Mouse (Mus musculus) neural tube, embryonic 13.5 days (tissue): ENCODE measurements around the gene Olfr1501. TPM values are rescaled to one million over a fixed set of nuclear protein-coding genes. Genes with fewer than 3 reads are reported as not detected.
"Not testable (repeated sequence)": the region's sequence is repeated elsewhere in the genome, so short reads cannot be mapped to it uniquely, and the experiment has no call there.

Source experiments
- ATAC-seq: fragments of 200-750 bp; cut with Nextera tagmentation; 2 replicates; pipeline ENCODE4 v1.8.0; 2017; ENCODE audit warnings: low read depth, mild to moderate bottlenecking, moderate TSS enrichment, moderate library complexity
- H3K27ac ChIP-seq: fragments of 300-500 bp; sonication (generic); replicated peaks from 2 replicates; pipeline ENCODE4 v1.5.1; 2015; ENCODE audit warnings: moderate library complexity, mild to moderate bottlenecking, inconsistent platforms
- H3K27me3 ChIP-seq: fragments of 300-500 bp; sonication (generic); 2 replicates; pipeline ENCODE4 v1.6.1; 2015; ENCODE audit warnings: mild to moderate bottlenecking, inconsistent platforms
- H3K36me3 ChIP-seq: fragments of 300-500 bp; sonication (generic); 2 replicates; pipeline ENCODE4 v1.6.1; 2015; ENCODE audit warnings: mild to moderate bottlenecking, inconsistent platforms
- H3K4me1 ChIP-seq: fragments of 300-500 bp; sonication (generic); replicated peaks from 2 replicates; pipeline ENCODE4 v1.6.1; 2015; ENCODE audit warnings: inconsistent platforms
- H3K4me2 ChIP-seq: fragments of 300-500 bp; sonication (generic); 2 replicates; pipeline ENCODE4 v1.6.1; 2015; ENCODE audit warnings: inconsistent platforms, mild to moderate bottlenecking, moderate library complexity
- H3K4me3 ChIP-seq: fragments of 300-500 bp; sonication (generic); 2 replicates; pipeline ENCODE4 v1.5.1; 2015; ENCODE audit warnings: mild to moderate bottlenecking, inconsistent platforms
- H3K9ac ChIP-seq: fragments of 300-500 bp; sonication (generic); 2 replicates; pipeline ENCODE4 v1.6.1; 2015; ENCODE audit warnings: moderate library complexity, mild to moderate bottlenecking, inconsistent platforms
- H3K9me3 ChIP-seq: fragments of 300-500 bp; sonication (generic); 2 replicates; pipeline ENCODE4 v1.6.1; 2016; ENCODE audit warnings: inconsistent platforms
- WGBS: fragments of 180-500 bp; shearing (Covaris S2); methylation state at CpG from one replicate; pipeline ENCODE4 v1.1.7; 2015; 5-methylcytosine and 5-hydroxymethylcytosine counted together
- polyA plus RNA-seq: library from polyadenylated mRNA; unstranded; fragments of >200 nt; fragmentation: Nextera tagmentation; extraction: Ambion mirVana; gene quantifications from 2 replicates; pipeline ENCODE4 v1.2.1, GENCODE M21; 2015

Olfr1501 gene
- not detected in 2 replicates for polyA plus RNA-seq

- H3K27ac ChIP-seq, ATAC-seq: not testable (repeated sequence)
Observed at GRCm38 (mm10) chr19:13850592-13850991, at the start of gene Olfr1501. TSS of gene Olfr1501 (minus strand) at chr19:13850692.

GRCm38 (mm10) chr19:13897828-13898227 lies 47.3 kb upstream of the Olfr1501 start, which contains the start of gene Olfr1504:
TSS of gene Olfr1504 (minus strand) at chr19:13897928.
- 78% methylated on average over 1 of the region's 1 CpGs for WGBS
- no peak for ATAC-seq
- no peaks in the 10 kb centered on the region for H3K9me3 ChIP-seq
- H3K4me3 ChIP-seq = no peak within 1 kb of the TSS
- no peak within 1 kb of the TSS for H3K27ac ChIP-seq
- H3K4me1 ChIP-seq = no peaks in the 10 kb centered on the region
- no peaks in the 10 kb centered on the region for H3K36me3 ChIP-seq
- no peaks in the 10 kb centered on the region for H3K27me3 ChIP-seq
- no peak within 1 kb of the TSS for H3K4me2 ChIP-seq
- no peak within 1 kb of the TSS for H3K9ac ChIP-seq

More at GRCm38 (mm10) chr19:13850592-13850991, at the start of gene Olfr1501:
- H3K4me2 ChIP-seq, H3K9ac ChIP-seq, H3K4me3 ChIP-seq, H3K4me1 ChIP-seq, H3K9me3 ChIP-seq, H3K27me3 ChIP-seq, H3K36me3 ChIP-seq: not testable (repeated sequence)

- H3K9ac ChIP-seq = no peak within 1 kb of the TSS
- WGBS = 85% methylated on average over 1 of the region's 1 CpGs
- ATAC-seq = no peak
- no peak within 1 kb of the TSS for H3K27ac ChIP-seq
- no peak within 1 kb of the TSS for H3K4me2 ChIP-seq
- H3K4me3 ChIP-seq = no peak within 1 kb of the TSS
- H3K36me3 ChIP-seq = no peaks in the 10 kb centered on the region
- H3K27me3 ChIP-seq = no peaks in the 10 kb centered on the region
- H3K9me3 ChIP-seq = no peaks in the 10 kb centered on the region
- no peaks in the 10 kb centered on the region for H3K4me1 ChIP-seq
Observed at GRCm38 (mm10) chr19:13861495-13861894, 11.0 kb upstream of the Olfr1501 start, which contains the start of gene Olfr1502. TSS of gene Olfr1502 (plus strand) at chr19:13861795.

GRCm38 (mm10) chr19:13830388-13830787 lies 20.1 kb downstream of the Olfr1501 start, which contains the start of gene Olfr1500:
TSS of gene Olfr1500 (minus strand) at chr19:13830488.
- ATAC-seq = no peak
- no peaks in the 10 kb centered on the region for H3K27me3 ChIP-seq
- no peak within 1 kb of the TSS for H3K27ac ChIP-seq
- no peak within 1 kb of the TSS for H3K9ac ChIP-seq
- H3K4me2 ChIP-seq = no peak within 1 kb of the TSS
- no peaks in the 10 kb centered on the region for H3K4me1 ChIP-seq
- no peak within 1 kb of the TSS for H3K4me3 ChIP-seq
- no peaks in the 10 kb centered on the region for H3K9me3 ChIP-seq
- no peaks in the 10 kb centered on the region for H3K36me3 ChIP-seq

- no peak for ATAC-seq
- no peak overlapping the region for H3K9ac ChIP-seq
- WGBS = 75% methylated on average over 3 of the region's 3 CpGs
- no peaks in the 10 kb centered on the region for H3K9me3 ChIP-seq
- no peak overlapping the region for H3K27ac ChIP-seq
- H3K27me3 ChIP-seq = no peaks in the 10 kb centered on the region
- H3K4me1 ChIP-seq = no peaks in the 10 kb centered on the region
- H3K4me3 ChIP-seq = no peak overlapping the region
- no peaks in the 10 kb centered on the region for H3K36me3 ChIP-seq
- no peak overlapping the region for H3K4me2 ChIP-seq
Observed at GRCm38 (mm10) chr19:13828447-13828846, 22.0 kb downstream of the Olfr1501 start.

- Histone ChIP-seq H3K27me3 (no peaks in the 10 kb centered on the region), H3K27ac (no peak overlapping the region), H3K4me2 (no peak overlapping the region), H3K36me3 (no peaks in the 10 kb centered on the region), H3K4me3 (no peak overlapping the region), H3K9me3 (no peaks in the 10 kb centered on the region), H3K4me1 (no peaks in the 10 kb centered on the region), H3K9ac (no peak overlapping the region)
- no peak for ATAC-seq
- WGBS = 67% methylated on average over 5 of the region's 5 CpGs
Observed at GRCm38 (mm10) chr19:13820847-13821246, 29.6 kb downstream of the Olfr1501 start.

- no peak within 1 kb of the TSS for H3K9ac ChIP-seq
- H3K4me3 ChIP-seq = no peak within 1 kb of the TSS
- no peak within 1 kb of the TSS for H3K4me2 ChIP-seq
- ATAC-seq = no peak
- no peaks in the 10 kb centered on the region for H3K36me3 ChIP-seq
- no peaks in the 10 kb centered on the region for H3K27me3 ChIP-seq
- no peak within 1 kb of the TSS for H3K27ac ChIP-seq
- no peaks in the 10 kb centered on the region for H3K4me1 ChIP-seq
- H3K9me3 ChIP-seq = no peaks in the 10 kb centered on the region
Observed at GRCm38 (mm10) chr19:13819347-13819746, 31.1 kb downstream of the Olfr1501 start, which contains the start of gene Olfr1499. TSS of gene Olfr1499 (minus strand) at chr19:13819447.

GRCm38 (mm10) chr19:13818827-13819226 lies 31.7 kb downstream of the Olfr1501 start:
- Histone ChIP-seq H3K4me2 (no peak overlapping the region), H3K27ac (no peak overlapping the region), H3K9me3 (no peaks in the 10 kb centered on the region), H3K27me3 (no peaks in the 10 kb centered on the region), H3K4me3 (no peak overlapping the region), H3K9ac (no peak overlapping the region), H3K4me1 (no peaks in the 10 kb centered on the region), H3K36me3 (no peaks in the 10 kb centered on the region)
- WGBS = 39% methylated on average over 5 of the region's 5 CpGs
- ATAC-seq = no peak

GRCm38 (mm10) chr19:13812823-13813222 lies 37.7 kb downstream of the Olfr1501 start:
- no peak overlapping the region for H3K4me2 ChIP-seq
- no peak overlapping the region for H3K4me3 ChIP-seq
- no peaks in the 10 kb centered on the region for H3K4me1 ChIP-seq
- WGBS = 73% methylated on average over 2 of the region's 2 CpGs
- H3K9ac ChIP-seq = no peak overlapping the region
- no peaks in the 10 kb centered on the region for H3K36me3 ChIP-seq
- H3K9me3 ChIP-seq = no peaks in the 10 kb centered on the region
- no peak for ATAC-seq
- H3K27me3 ChIP-seq = no peaks in the 10 kb centered on the region
- no peak overlapping the region for H3K27ac ChIP-seq

- WGBS = 70% methylated on average over 1 of the region's 1 CpGs
- not testable (repeated sequence) for H3K36me3 ChIP-seq, H3K27ac ChIP-seq, H3K4me1 ChIP-seq, H3K9ac ChIP-seq, H3K9me3 ChIP-seq, H3K27me3 ChIP-seq, ATAC-seq, H3K4me3 ChIP-seq, H3K4me2 ChIP-seq
Observed at GRCm38 (mm10) chr19:13805486-13805885, 45.0 kb downstream of the Olfr1501 start.

- Histone ChIP-seq H3K4me2 (no peak within 1 kb of the TSS), H3K36me3 (no peaks in the 10 kb centered on the region), H3K9me3 (no peaks in the 10 kb centered on the region), H3K27ac (no peak within 1 kb of the TSS), H3K4me1 (no peaks in the 10 kb centered on the region), H3K27me3 (no peaks in the 10 kb centered on the region), H3K4me3 (no peak within 1 kb of the TSS), H3K9ac (no peak within 1 kb of the TSS)
- no peak for ATAC-seq
Observed at GRCm38 (mm10) chr19:13798102-13798501, 52.4 kb downstream of the Olfr1501 start, which contains the start of gene Olfr1497. TSS of gene Olfr1497 (minus strand) at chr19:13798202.
